ENCODE assay signal across 13 mouse cellular contexts in genomic region chr4:142340057-142340456, GRCm38 (mm10).
A peak's percentile ranks its signal among the peaks of the same experiment; 100 is the strongest.
DNase-seq lines count a peak whose midpoint lies in the region; ATAC-seq lines count a peak whose summit lies in the region.
"Had no signal": no experiment of that assay in that cellular context is flagged by ENCODE, and none has a peak within 500 bp of the region (broad histone marks: within the 10 kb centered on the region; RNA-seq: fewer than 3 reads in every experiment).

No protein-coding gene starts in this region.

- no peaks in the 10 kb centered on the region; the same call in 1 of the 2 replicates for H3K9me3 ChIP-seq in forebrain, embryonic 11.5 days (ENCODE audit: control insufficient read depth, low read length)
- no peaks in the 10 kb centered on the region; the same call in 1 of the 2 replicates for H3K9me3 ChIP-seq in forebrain, embryonic 10.5 days
- no peaks in the 10 kb centered on the region for H3K9me3 ChIP-seq in forebrain, embryonic 16.5 days (ENCODE audit: control insufficient read depth, low read length)
- H3K9me3 ChIP-seq in midbrain, embryonic 14.5 days (ENCODE audit: control insufficient read depth, low read length) = 0 out of 2 replicates have a peak, but pooled peaks cover 5% of the 10 kb centered on the region
- no peaks in the 10 kb centered on the region for H3K9me3 ChIP-seq in liver, embryonic 11.5 days (ENCODE audit: control insufficient read depth, low read length)

- H3K4me2 ChIP-seq in forebrain, embryonic 11.5 days (ENCODE audit: low read depth, low read length, severe bottlenecking) = no peak overlapping the region
- no peak overlapping the region for H3K4me2 ChIP-seq in forebrain, embryonic 16.5 days (ENCODE audit: low read length)
- no peak overlapping the region for H3K4me2 ChIP-seq in midbrain, embryonic 14.5 days (ENCODE audit: low read length)
- no peak overlapping the region for H3K4me2 ChIP-seq in liver, embryonic 11.5 days
- H3K4me2 ChIP-seq: heart, embryonic 11.5 days had no signal

- WGBS in forebrain, embryonic 11.5 days = 10% methylated on average over 3 of the region's 3 CpGs
- whole genome bisulfite sequencing in forebrain, embryonic 10.5 days = 21% methylated on average over 3 of the region's 3 CpGs
- 2% methylated on average over 3 of the region's 3 CpGs for WGBS in forebrain, embryonic 16.5 days
- 4% methylated on average over 3 of the region's 3 CpGs for WGBS in midbrain, embryonic 14.5 days
- WGBS in liver, embryonic 11.5 days = 22% methylated on average over 3 of the region's 3 CpGs

- H3K4me3 ChIP-seq in forebrain, embryonic 11.5 days (ENCODE audit: low read depth, low read length) = no peak overlapping the region
- H3K4me3 ChIP-seq in forebrain, embryonic 10.5 days = no peak overlapping the region
- no peak overlapping the region for H3K4me3 ChIP-seq in forebrain, embryonic 16.5 days (replicated peaks; ENCODE audit: low read length)
- no peak overlapping the region for H3K4me3 ChIP-seq in midbrain, embryonic 14.5 days (replicated peaks; ENCODE audit: low read depth, low read length)
- H3K4me3 ChIP-seq in liver, embryonic 11.5 days (ENCODE audit: low read depth, low read length) = no peak overlapping the region

- peaks cover 8% of the 10 kb centered on the region; the same call in 1 of the 2 replicates for H3K4me1 ChIP-seq in forebrain, embryonic 11.5 days (replicated peaks; ENCODE audit: control insufficient read depth, insufficient read depth, low read length)
- H3K4me1 ChIP-seq in forebrain, embryonic 10.5 days = peaks cover 33% of the 10 kb centered on the region
- H3K4me1 ChIP-seq in forebrain, embryonic 16.5 days (replicated peaks; ENCODE audit: control insufficient read depth, insufficient read depth, low read length) = peaks cover 45% of the 10 kb centered on the region
- peaks cover 30% of the 10 kb centered on the region for H3K4me1 ChIP-seq in midbrain, embryonic 14.5 days (ENCODE audit: control insufficient read depth, insufficient read depth, low read length)
- H3K4me1 ChIP-seq in liver, embryonic 11.5 days (replicated peaks; ENCODE audit: control insufficient read depth, insufficient read depth, low read length) = no peaks in the 10 kb centered on the region

- H3K27me3 ChIP-seq in forebrain, embryonic 11.5 days (ENCODE audit: control insufficient read depth, insufficient read depth, low read length) = no peaks in the 10 kb centered on the region
- no peaks in the 10 kb centered on the region for H3K27me3 ChIP-seq in forebrain, embryonic 10.5 days (ENCODE audit: poor library complexity, severe bottlenecking)
- no peaks in the 10 kb centered on the region for H3K27me3 ChIP-seq in forebrain, embryonic 16.5 days (replicated peaks; ENCODE audit: control insufficient read depth, insufficient read depth, low read length)
- H3K27me3 ChIP-seq in midbrain, embryonic 14.5 days (ENCODE audit: control insufficient read depth, insufficient read depth, low read length) = no peaks in the 10 kb centered on the region
- H3K27me3 ChIP-seq in liver, embryonic 11.5 days (replicated peaks; ENCODE audit: control insufficient read depth, insufficient read depth, low read length) = no peaks in the 10 kb centered on the region

- no peak for DNase-seq in forebrain, embryonic 11.5 days (ENCODE audit: low spot score)
- no peak for DNase-seq in forebrain, embryonic 10.5 days (ENCODE audit: extremely low spot score, low spot score)
- peak; percentile 64 for DNase-seq in ES-CJ7 (ENCODE audit: low read depth, low spot score)
- peak; percentile 71 for DNase-seq in midbrain, embryonic 14.5 days
- DNase-seq in liver, embryonic 11.5 days (ENCODE audit: low spot score) = no peak
- no peak for DNase-seq in urinary bladder, postnatal 25 days (ENCODE audit: low spot score)
- DNase-seq in layer of hippocampus, adult 9-10 months (ENCODE audit: low spot score) = no peak
- DNase-seq: kidney, adult 2 months; right cerebral cortex, adult 18-20 months; thymus, postnatal 36 days had no signal

- no peak overlapping the region for H3K9ac ChIP-seq in forebrain, embryonic 11.5 days (ENCODE audit: low read length)
- H3K9ac ChIP-seq in forebrain, embryonic 16.5 days (replicated peaks; ENCODE audit: low read depth, low read length) = no peak overlapping the region
- H3K9ac ChIP-seq in midbrain, embryonic 14.5 days (replicated peaks; ENCODE audit: low read length) = no peak overlapping the region
- no peak overlapping the region for H3K9ac ChIP-seq in liver, embryonic 11.5 days (ENCODE audit: low read depth, low read length)
- H3K9ac ChIP-seq: liver, embryonic 14.5 days had no signal

- ATAC-seq in forebrain, embryonic 11.5 days (replicated peaks; ENCODE audit: low FRiP score) = peak; percentile 53
- peak; percentile 49 for ATAC-seq in forebrain, embryonic 16.5 days
- ATAC-seq in midbrain, embryonic 14.5 days (ENCODE audit: low FRiP score, low TSS enrichment) = peak; percentile 38; the same call in 1 of the 2 replicates
- no peak for ATAC-seq in liver, embryonic 11.5 days (replicated peaks; ENCODE audit: low FRiP score)

- no peak overlapping the region for H3K27ac ChIP-seq in forebrain, embryonic 11.5 days (ENCODE audit: low read depth, low read length)
- H3K27ac ChIP-seq in forebrain, embryonic 10.5 days = no peak overlapping the region
- H3K27ac ChIP-seq in forebrain, embryonic 16.5 days (ENCODE audit: low read length) = no peak overlapping the region
- no peak overlapping the region for H3K27ac ChIP-seq in midbrain, embryonic 14.5 days (replicated peaks; ENCODE audit: low read depth, low read length)
- no peak overlapping the region for H3K27ac ChIP-seq in liver, embryonic 11.5 days (ENCODE audit: low read depth, low read length)
- H3K27ac ChIP-seq: liver, embryonic 14.5 days had no signal

- H3K36me3 ChIP-seq in forebrain, embryonic 11.5 days (ENCODE audit: control insufficient read depth, insufficient read depth, low read length) = no peaks in the 10 kb centered on the region
- H3K36me3 ChIP-seq in forebrain, embryonic 10.5 days (replicated peaks) = peaks cover 3% of the 10 kb centered on the region; the same call in 1 of the 2 replicates
- H3K36me3 ChIP-seq in forebrain, embryonic 16.5 days (ENCODE audit: control insufficient read depth, insufficient read depth) = no peaks in the 10 kb centered on the region
- H3K36me3 ChIP-seq in midbrain, embryonic 14.5 days (ENCODE audit: control insufficient read depth, insufficient read depth, low read length) = no peaks in the 10 kb centered on the region
- no peaks in the 10 kb centered on the region for H3K36me3 ChIP-seq in liver, embryonic 11.5 days (ENCODE audit: control insufficient read depth, insufficient read depth, low read length)

Comparison
In these comparisons a context has a peak if more than half of its experiments do, and no peak if none do; other contexts are left out.
1. DNase-seq: peak in ES-CJ7 (single experiment) and midbrain, embryonic 14.5 days (single experiment); none in forebrain, embryonic 11.5 days (single experiment), forebrain, embryonic 10.5 days (single experiment), liver, embryonic 11.5 days (single experiment), urinary bladder, postnatal 25 days (single experiment) and layer of hippocampus, adult 9-10 months (single experiment).